Mouse (Mus musculus) spleen, postnatal 36 days (tissue): ENCODE measurements around the gene Stab1.

Experiments
- DNase-seq, 2 experiments: peaks; one replicate each; pipeline ENCODE4 v3.0.0; 2022; ENCODE audit warnings: low spot score in 2 of 2, mixed read lengths in 1 of 2

Stab1 gene

DNA sequence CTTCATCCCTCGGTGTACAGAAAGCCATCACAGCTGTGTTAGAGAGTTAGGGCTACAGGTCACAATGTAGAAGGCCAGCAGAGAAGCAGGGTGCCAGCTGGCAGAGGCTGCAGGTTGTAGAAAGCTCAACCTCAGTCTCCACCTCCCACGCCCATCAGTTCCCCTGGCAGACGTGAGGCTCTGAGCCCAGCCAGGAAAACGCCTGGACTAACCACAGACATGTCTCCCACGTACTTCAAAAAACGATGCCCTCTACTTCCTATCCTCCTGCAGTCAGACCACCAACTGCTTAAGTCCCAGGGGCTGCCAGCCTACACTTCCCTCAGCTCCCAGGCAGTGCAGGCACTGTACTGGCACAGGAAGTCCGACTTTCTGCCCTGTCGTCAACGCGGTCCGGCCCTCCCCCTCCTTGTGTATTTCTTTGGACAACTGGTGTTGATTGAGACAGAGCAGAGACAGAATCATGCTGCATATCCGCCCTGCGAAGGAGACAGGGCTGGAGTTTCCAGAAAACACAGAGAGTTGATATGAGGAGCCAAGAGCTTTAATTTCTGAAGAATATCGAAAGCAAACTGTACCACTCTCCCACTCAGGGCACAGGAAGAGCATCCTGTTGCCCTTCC lies 26.6 kb upstream of the Stab1 start:
- DNase-seq: peak in 1 of 2 experiments; percentile 23

- no peak for DNase-seq
Observed at GRCm38 (mm10) chr14:31194441-31194840, 26.0 kb upstream of the Stab1 start.

DNA sequence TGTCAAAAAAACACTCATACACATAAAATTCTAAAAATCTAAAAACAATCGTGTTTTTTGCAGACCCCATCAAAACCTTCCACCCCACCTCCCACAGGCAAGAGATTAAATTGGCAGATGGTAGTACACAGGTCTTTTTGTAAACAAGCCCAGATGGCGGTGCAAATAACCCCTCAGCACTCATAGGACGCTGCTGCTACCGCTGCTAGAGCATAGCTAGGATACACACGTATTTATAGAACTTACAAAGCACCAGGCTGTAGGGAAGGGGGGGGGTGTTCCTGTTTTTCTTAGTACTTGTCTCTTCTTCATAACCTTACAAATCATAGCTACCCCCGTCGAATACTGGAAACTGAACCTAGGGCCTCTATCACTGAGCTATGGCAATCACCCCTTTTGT lies 25.4 kb upstream of the Stab1 start:
- no peak for DNase-seq

GRCm38 (mm10) chr14:31191936-31192335 lies 23.5 kb upstream of the Stab1 start:
- no peak for DNase-seq

- DNase-seq: no peak
Observed at GRCm38 (mm10) chr14:31189348-31189747, 20.9 kb upstream of the Stab1 start.

DNA sequence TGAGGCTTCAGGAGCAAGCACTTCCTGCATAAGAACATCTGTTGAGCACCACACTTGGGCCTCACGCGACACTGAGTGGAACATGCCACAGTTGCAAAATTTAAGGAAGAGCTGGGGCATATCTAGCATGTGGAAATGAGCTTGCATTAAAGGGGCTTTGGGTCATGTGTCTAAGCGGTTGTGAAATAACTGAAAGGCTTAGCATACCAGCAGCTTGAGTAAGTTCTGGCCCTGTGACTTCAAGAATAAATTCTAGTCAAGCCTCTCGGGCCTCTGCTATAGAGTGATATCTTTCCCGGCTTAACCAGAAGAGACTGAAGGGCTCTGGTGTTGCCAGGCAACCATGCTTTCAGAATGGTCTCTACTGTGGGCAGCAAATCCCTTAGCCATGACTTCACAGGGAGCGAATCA lies 20.3 kb upstream of the Stab1 start:
- DNase-seq: peak in 1 of 2 experiments; percentile 35

DNA sequence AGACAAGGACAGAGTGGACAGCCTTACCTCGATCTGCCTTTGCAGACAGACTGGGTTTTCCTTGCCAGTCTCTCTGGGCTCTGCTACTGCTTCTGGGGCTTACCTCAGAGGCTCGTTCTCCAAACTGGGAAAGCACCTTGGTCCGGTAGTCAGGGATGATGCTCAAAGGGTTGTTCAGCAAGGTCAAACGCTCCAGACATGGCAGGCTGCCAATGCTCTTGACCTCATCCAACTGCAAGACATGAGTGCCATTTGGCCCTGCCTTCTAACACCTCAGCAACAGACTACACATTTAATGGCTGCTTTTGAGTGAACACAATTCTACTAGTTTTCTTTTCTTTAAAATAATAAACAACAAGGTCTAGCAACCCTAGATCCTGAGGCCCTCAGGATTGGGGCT lies 18.2 kb upstream of the Stab1 start:
- DNase-seq: no peak

DNA sequence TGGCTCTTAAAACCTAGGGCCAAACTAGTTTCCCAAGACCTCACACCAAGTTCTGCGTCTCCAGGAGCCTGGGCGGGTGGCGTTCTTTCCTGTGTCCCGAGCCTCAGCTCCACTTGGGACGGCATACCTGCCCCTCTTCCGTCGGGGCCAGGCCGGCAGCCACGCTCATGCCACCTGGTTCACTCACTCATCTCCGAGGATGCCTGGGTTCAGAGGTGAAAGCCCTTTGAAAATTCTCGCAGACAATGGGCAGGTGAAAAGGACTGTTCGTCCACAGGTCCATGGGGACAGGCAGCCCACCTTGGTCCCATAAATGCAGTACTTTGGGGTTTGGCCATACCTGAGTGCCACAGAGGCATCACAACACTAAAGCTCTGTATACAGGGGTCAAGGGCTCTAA lies 15.8 kb upstream of the Stab1 start:
- no peak for DNase-seq

- no peak for DNase-seq
Observed at GRCm38 (mm10) chr14:31183541-31183940, 15.1 kb upstream of the Stab1 start.

- no peak for DNase-seq
Observed at GRCm38 (mm10) chr14:31182786-31183290, 14.4 kb upstream of the Stab1 start.

DNA sequence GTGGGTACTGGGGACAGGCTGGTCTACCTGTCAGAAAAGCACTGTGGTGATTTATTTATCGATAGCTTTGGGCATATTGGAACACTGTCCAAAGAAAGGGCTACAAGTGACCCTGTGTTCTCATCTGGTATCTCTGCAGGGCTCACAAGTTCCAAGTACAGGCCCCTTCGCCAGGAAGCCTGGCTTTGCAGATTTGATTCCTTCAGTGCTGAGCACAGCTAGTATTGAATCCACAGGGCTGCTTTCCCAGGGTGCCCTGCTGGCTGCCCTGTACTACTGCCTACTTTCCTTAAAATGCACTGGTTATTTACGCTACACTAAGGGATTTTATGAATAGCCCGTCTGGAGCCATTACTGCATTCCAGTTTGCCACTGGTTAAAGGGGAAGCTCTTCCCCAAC lies 13.1 kb upstream of the Stab1 start:
- DNase-seq: no peak

DNA sequence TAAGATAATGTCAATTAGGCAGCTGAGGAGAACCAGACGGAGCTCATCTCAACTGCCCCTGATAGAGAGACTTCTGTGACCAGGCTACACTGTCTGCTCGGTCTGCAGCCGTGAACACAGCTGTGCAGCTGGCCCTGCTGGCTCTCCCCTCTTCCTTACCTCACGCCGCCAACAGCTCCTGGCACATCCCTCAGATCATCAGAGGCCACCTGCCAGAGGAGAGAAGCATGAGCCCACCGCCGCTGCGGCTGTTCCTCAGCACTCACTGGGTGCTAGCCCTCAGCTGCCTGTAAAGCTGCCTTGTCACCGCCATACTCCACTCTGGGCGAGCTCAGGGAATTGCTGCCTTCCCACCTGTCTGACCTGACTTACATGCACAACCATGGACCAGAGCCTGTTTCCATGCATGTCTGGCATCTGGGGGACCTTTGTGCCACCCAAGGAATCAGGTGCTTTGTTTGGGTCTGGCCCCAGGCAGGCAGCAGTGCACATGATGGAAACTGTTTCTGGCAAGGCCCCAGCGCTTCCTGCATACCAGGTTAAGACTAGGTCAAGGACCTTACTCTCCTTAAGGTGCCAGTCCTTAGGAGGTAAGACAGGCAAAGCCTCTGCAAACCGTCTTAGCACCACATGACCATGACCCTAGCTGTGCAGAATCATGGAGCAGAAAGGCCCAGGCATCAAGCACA lies 11.4 kb upstream of the Stab1 start:
- no peak for DNase-seq

- DNase-seq: no peak
Observed at GRCm38 (mm10) chr14:31177715-31178114, 9.3 kb upstream of the Stab1 start.

DNA sequence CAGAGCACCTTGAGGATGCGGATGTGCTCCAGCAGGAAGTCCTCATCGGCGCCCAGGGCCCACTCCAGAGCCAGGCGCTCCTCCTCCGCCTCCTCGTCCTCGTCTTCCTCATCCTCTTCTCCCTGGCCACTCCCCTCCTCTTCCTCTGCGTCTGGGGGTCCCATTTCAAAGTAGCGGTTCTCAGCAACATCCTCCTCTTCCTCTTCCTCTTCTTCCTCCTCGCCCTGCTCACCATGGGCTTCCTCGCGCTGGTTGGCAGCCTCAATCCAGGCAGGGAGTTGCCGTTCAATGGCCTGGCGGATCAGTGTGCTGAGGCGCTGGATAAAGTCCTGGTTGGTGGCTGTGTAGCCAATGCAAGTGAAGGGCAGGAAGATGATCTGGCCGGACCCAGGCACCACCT lies 8.8 kb upstream of the Stab1 start:
- no peak for DNase-seq

GRCm38 (mm10) chr14:31173537-31173936 lies 5.1 kb upstream of the Stab1 start:
- DNase-seq: no peak

- DNase-seq: no peak
Observed at GRCm38 (mm10) chr14:31172781-31173455, 4.5 kb upstream of the Stab1 start.

GRCm38 (mm10) chr14:31171821-31172220 lies 3.4 kb upstream of the Stab1 start:
- no peak for DNase-seq

DNA sequence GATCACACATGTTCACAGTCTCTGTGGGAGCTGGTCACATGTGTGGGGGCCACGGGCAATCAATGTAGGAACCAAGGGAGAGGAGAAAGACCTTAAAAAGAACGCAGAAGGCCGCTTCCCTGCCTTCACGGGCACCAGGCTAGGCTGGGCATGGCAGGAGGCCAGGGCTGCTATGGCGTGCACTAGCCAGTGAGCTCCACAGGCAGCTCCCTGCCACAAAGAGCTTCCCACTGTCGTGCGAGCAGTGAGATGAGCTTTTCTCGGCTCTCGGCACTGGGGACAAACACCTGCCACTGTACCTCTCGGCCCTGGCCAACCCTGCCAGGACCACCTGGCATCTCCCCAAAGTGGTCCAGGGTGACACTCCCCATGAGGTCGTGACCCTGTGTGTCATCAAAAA lies 2.9 kb upstream of the Stab1 start:
- no peak for DNase-seq

DNA sequence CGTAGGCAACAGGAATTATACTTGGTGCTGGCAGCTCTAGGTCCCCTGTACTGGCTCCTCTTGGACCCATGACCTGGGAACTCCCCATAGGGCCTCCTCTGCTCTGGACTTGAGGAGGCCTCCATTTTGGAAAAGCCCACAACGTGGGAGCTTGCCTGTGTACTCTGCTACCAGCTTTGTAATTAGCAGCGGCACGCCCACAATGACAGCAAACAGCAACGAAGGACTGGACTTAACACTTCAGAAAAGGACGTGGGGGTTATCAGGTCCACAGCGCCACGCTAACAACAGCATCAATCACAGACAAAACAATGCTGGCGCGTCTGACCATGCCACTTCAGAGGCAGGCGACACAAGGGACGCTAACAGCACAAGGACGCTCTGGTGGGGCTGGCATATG lies 2.5 kb upstream of the Stab1 start:
- no peak for DNase-seq

- DNase-seq: no peak
Observed at GRCm38 (mm10) chr14:31169508-31169907, 1.1 kb upstream of the Stab1 start.

DNA sequence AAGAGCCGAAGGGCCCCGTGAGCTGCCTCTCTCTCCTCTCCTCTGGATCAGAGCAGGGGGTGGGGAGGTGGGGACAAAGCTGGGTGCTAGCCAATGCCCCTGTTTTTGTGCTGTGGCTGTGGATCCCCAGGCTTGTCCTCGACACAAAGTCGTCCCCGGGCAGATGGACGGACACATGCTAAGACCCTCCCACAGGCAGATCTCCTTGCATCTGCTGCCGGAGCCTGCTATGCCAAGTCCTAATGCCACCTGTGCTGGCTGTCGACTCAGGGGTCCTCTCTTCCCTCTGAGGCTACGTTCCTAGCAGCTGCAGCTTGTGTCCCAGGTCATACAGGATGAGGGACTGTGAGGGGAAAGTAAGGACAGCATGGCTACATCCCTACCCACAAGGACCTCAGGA lies 1.6 kb downstream of the Stab1 start:
- no peak for DNase-seq

DNA sequence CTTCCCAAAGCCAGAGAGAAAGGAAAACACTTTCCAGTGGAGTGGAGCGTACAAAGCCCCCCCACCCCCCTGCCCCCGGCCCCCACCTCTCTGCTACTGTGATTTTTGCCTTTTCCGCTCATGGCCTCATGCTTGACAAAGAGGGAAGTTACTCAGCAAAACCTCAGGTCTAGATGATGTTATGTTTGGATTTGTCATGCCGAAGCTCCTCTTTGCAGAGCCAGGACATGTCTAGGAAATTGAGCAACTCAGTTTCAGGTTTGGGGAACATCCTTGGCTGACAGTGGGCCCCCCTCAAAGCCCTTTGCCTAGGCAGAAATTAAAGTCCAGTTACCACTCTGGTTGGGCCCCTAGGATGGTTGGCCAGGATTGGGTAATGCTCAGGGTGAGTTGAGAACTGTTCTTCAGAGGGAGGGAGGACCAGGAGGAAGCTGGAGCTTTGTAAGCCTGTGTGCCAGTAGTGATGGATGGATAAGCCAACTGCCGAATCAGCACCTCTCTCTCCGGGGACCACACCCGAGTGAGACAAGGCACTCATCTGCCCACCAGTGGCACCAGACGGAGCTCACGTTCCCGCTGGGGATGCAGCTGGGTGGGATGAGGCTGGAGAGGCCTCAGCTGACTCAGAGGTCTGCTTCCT lies 2.3 kb downstream of the Stab1 start:
- no peak for DNase-seq
